Mouse (Mus musculus): ENCODE measurements around the gene Perp.

- TF ChIP-seq CHD2 (IDR thresholded peaks at IDR 0.05; ENCODE audit: low read depth, low read length) (no peak), ZNF384 (IDR thresholded peaks at IDR 0.05; ENCODE audit: low read depth, low read length) (no peak)
Observed at GRCm38 (mm10) chr10:18863332-18863731, 18.5 kb downstream of the Perp start.

Data from ES-E14 (cell line).